In genomic region chr19:41796789-41797327, GRCm38 (mm10) we compare ENCODE assay signal across 19 mouse cellular contexts. TPM values are rescaled to one million over a fixed set of nuclear protein-coding genes. Genes with fewer than 3 reads are reported as not detected.
A peak's percentile ranks its signal among the peaks of the same experiment; 100 is the strongest.
DNase-seq lines count a peak whose midpoint lies in the region; ATAC-seq and TF ChIP-seq lines count a peak whose summit lies in the region.
"Had no signal": no experiment of that assay in that cellular context is flagged by ENCODE, and none has a peak within 500 bp of the region (broad histone marks: within the 10 kb centered on the region; RNA-seq: fewer than 3 reads in every experiment).

No protein-coding gene starts in this region.

- WGBS in heart, embryonic 10.5 days: 85% methylated on average over 12 of the region's 12 CpGs
- WGBS in midbrain, embryonic 11.5 days: 86% methylated on average over 12 of the region's 12 CpGs
- 85% methylated on average over 12 of the region's 12 CpGs for WGBS in midbrain, embryonic 14.5 days
- 45% methylated on average over 12 of the region's 12 CpGs for WGBS in embryonic facial prominence, embryonic 15.5 days
- 64% methylated on average over 12 of the region's 12 CpGs for WGBS in small intestine, adult 2 months

- no peak for TF ChIP-seq CTCF in small intestine, adult 2 months (IDR thresholded peaks at IDR 0.05; ENCODE audit: extremely low read depth, insufficient read length, insufficient replicate concordance, low read depth, low read length)

- H3K9me3 ChIP-seq in heart, embryonic 10.5 days: no peaks in the 10 kb centered on the region
- H3K9me3 ChIP-seq in midbrain, embryonic 11.5 days (ENCODE audit: control insufficient read depth, low read length): no peaks in the 10 kb centered on the region
- no peaks in the 10 kb centered on the region for H3K9me3 ChIP-seq in midbrain, embryonic 14.5 days (ENCODE audit: control insufficient read depth, low read length)
- H3K9me3 ChIP-seq in embryonic facial prominence, embryonic 15.5 days (replicated peaks): no peaks in the 10 kb centered on the region
- H3K9me3 ChIP-seq: limb, embryonic 12.5 days; midbrain, embryonic 15.5 days; neural tube, embryonic 12.5 days had no signal

- no peak overlapping the region for H3K4me2 ChIP-seq in midbrain, embryonic 11.5 days
- no peak overlapping the region for H3K4me2 ChIP-seq in midbrain, embryonic 14.5 days (ENCODE audit: low read length)
- H3K4me2 ChIP-seq in embryonic facial prominence, embryonic 15.5 days (replicated peaks): no peak overlapping the region
- H3K4me2 ChIP-seq: limb, embryonic 12.5 days; midbrain, embryonic 15.5 days; neural tube, embryonic 12.5 days had no signal

- ATAC-seq in midbrain, embryonic 11.5 days (ENCODE audit: low FRiP score): no peak
- no peak for ATAC-seq in midbrain, embryonic 14.5 days (ENCODE audit: low FRiP score, low TSS enrichment)
- ATAC-seq in embryonic facial prominence, embryonic 15.5 days (ENCODE audit: insufficient number of reproducible peaks, low FRiP score, low TSS enrichment, low read depth): no peak
- ATAC-seq: activated CD4-positive, CD25-positive, alpha-beta regulatory T cell, adult 4 months; hindbrain, embryonic 16.5 days; midbrain, embryonic 15.5 days had no signal

- peaks cover 15% of the 10 kb centered on the region for H3K4me1 ChIP-seq in heart, embryonic 10.5 days
- H3K4me1 ChIP-seq in midbrain, embryonic 11.5 days (ENCODE audit: control insufficient read depth, insufficient read depth, low read length): peaks cover 17% of the 10 kb centered on the region
- peaks cover 4% of the 10 kb centered on the region; the same call in 1 of the 2 replicates for H3K4me1 ChIP-seq in midbrain, embryonic 14.5 days (ENCODE audit: control insufficient read depth, insufficient read depth, low read length)
- H3K4me1 ChIP-seq in embryonic facial prominence, embryonic 15.5 days: peaks cover 27% of the 10 kb centered on the region
- H3K4me1 ChIP-seq in small intestine, adult 2 months (ENCODE audit: control insufficient read depth, insufficient read depth, insufficient read length, low read length): peaks cover 28% of the 10 kb centered on the region

- H3K27me3 ChIP-seq in heart, embryonic 10.5 days (ENCODE audit: insufficient read depth, poor library complexity, severe bottlenecking): no peaks in the 10 kb centered on the region
- no peaks in the 10 kb centered on the region for H3K27me3 ChIP-seq in midbrain, embryonic 11.5 days (ENCODE audit: control insufficient read depth, insufficient read depth, low read length)
- H3K27me3 ChIP-seq in midbrain, embryonic 14.5 days (ENCODE audit: control insufficient read depth, insufficient read depth, low read length): no peaks in the 10 kb centered on the region
- no peaks in the 10 kb centered on the region for H3K27me3 ChIP-seq in embryonic facial prominence, embryonic 15.5 days
- H3K27me3 ChIP-seq in small intestine, adult 2 months (ENCODE audit: control insufficient read depth, insufficient read depth, low read length): no peaks in the 10 kb centered on the region
- H3K27me3 ChIP-seq: CH12.LX; midbrain, embryonic 15.5 days; neural tube, embryonic 12.5 days had no signal

- no peak overlapping the region for H3K27ac ChIP-seq in heart, embryonic 10.5 days
- H3K27ac ChIP-seq in midbrain, embryonic 11.5 days (ENCODE audit: low read depth, low read length): no peak overlapping the region
- no peak overlapping the region for H3K27ac ChIP-seq in midbrain, embryonic 14.5 days (replicated peaks; ENCODE audit: low read depth, low read length)
- 0 out of 2 replicates have a peak overlapping the region, but pooled peaks have one; percentile 48 for H3K27ac ChIP-seq in embryonic facial prominence, embryonic 15.5 days (replicated peaks)
- peak overlapping the region; percentile 32 for H3K27ac ChIP-seq in small intestine, adult 2 months (ENCODE audit: insufficient read depth, low read depth, low read length)
- H3K27ac ChIP-seq: limb, embryonic 12.5 days; midbrain, embryonic 15.5 days; neural tube, embryonic 12.5 days had no signal

- H3K9ac ChIP-seq in midbrain, embryonic 11.5 days (ENCODE audit: low read length): no peak overlapping the region
- H3K9ac ChIP-seq in midbrain, embryonic 14.5 days (replicated peaks; ENCODE audit: low read length): no peak overlapping the region
- no peak overlapping the region for H3K9ac ChIP-seq in embryonic facial prominence, embryonic 15.5 days
- H3K9ac ChIP-seq: limb, embryonic 12.5 days; midbrain, embryonic 15.5 days; neural tube, embryonic 12.5 days had no signal

- TF ChIP-seq POLR2A in small intestine, adult 2 months (IDR thresholded peaks at IDR 0.05; ENCODE audit: low read depth, low read length): no peak

- H3K4me3 ChIP-seq in heart, embryonic 10.5 days: no peak overlapping the region
- H3K4me3 ChIP-seq in midbrain, embryonic 11.5 days (ENCODE audit: low read depth, low read length): no peak overlapping the region
- H3K4me3 ChIP-seq in midbrain, embryonic 14.5 days (replicated peaks; ENCODE audit: low read depth, low read length): no peak overlapping the region
- no peak overlapping the region for H3K4me3 ChIP-seq in embryonic facial prominence, embryonic 15.5 days (replicated peaks)
- no peak overlapping the region for H3K4me3 ChIP-seq in small intestine, adult 2 months (ENCODE audit: low read depth, low read length)
- H3K4me3 ChIP-seq: limb, embryonic 12.5 days; midbrain, embryonic 15.5 days; neural tube, embryonic 12.5 days had no signal

- peak; percentile 29 for DNase-seq in heart, adult 11 months
- DNase-seq in heart, embryonic 10.5 days (ENCODE audit: low spot score): no peak
- peak; percentile 73 for DNase-seq in midbrain, embryonic 11.5 days (ENCODE audit: low spot score, missing footprints)
- DNase-seq in midbrain, embryonic 14.5 days: no peak
- DNase-seq in layer of hippocampus, postnatal 14 days (ENCODE audit: low spot score in 2 of 2): no peak
- no peak for DNase-seq in left cerebral cortex, adult 11 months (ENCODE audit: low spot score)
- DNase-seq: cerebellum, adult 11 months; kidney, postnatal 10 days; layer of hippocampus, postnatal 36 days; lung, postnatal 14 days; spleen, adult 18-20 months had no signal

- H3K36me3 ChIP-seq in heart, embryonic 10.5 days: no peaks in the 10 kb centered on the region
- no peaks in the 10 kb centered on the region; the same call in 1 of the 2 replicates for H3K36me3 ChIP-seq in midbrain, embryonic 11.5 days (ENCODE audit: control insufficient read depth, insufficient read depth, low read length)
- no peaks in the 10 kb centered on the region for H3K36me3 ChIP-seq in midbrain, embryonic 14.5 days (ENCODE audit: control insufficient read depth, insufficient read depth, low read length)
- H3K36me3 ChIP-seq in embryonic facial prominence, embryonic 15.5 days: no peaks in the 10 kb centered on the region
- no peaks in the 10 kb centered on the region for H3K36me3 ChIP-seq in small intestine, adult 2 months (ENCODE audit: control insufficient read depth, insufficient read depth, low read length)
- H3K36me3 ChIP-seq: midbrain, embryonic 15.5 days; neural tube, embryonic 12.5 days had no signal

RNA-seq across cellular contexts. Expression of gene Arhgap19, which starts 5.0 kb away (rescaled TPM):
- polyA plus RNA-seq in heart, embryonic 10.5 days (2016; fragmentation: Nextera tagmentation; extraction: Ambion mirVana): 23.6 and 29.5 TPM in 2 replicates
- polyA plus RNA-seq in midbrain, embryonic 11.5 days (2014; fragmentation: Nextera tagmentation; extraction: Ambion mirVana): 36.6 and 38.8 TPM in 2 replicates
- 4.7 and 8.5 TPM in 2 replicates for polyA plus RNA-seq in midbrain, embryonic 14.5 days (2014; fragmentation: Nextera tagmentation; extraction: Ambion mirVana)
- 17.3 and 17.5 TPM in 2 replicates for polyA plus RNA-seq in embryonic facial prominence, embryonic 15.5 days (2015; fragmentation: Nextera tagmentation; extraction: Ambion mirVana)
- polyA plus RNA-seq in small intestine, adult 2 months (2012; rRNA removed): 0.71 and 2.1 TPM in 2 replicates
- total RNA-seq in layer of hippocampus, postnatal 14 days (2021): 1 to 10 TPM; 3.5 to 4.1 TPM

RNA-seq across cellular contexts. Expression of gene Frat1, which starts 32.9 kb away (rescaled TPM):
- polyA plus RNA-seq in heart, embryonic 10.5 days (2016; fragmentation: Nextera tagmentation; extraction: Ambion mirVana): 3.2 and 6.6 TPM in 2 replicates
- 9.7 and 10.1 TPM in 2 replicates for polyA plus RNA-seq in midbrain, embryonic 11.5 days (2014; fragmentation: Nextera tagmentation; extraction: Ambion mirVana)
- polyA plus RNA-seq in midbrain, embryonic 14.5 days (2014; fragmentation: Nextera tagmentation; extraction: Ambion mirVana): 30.6 and 32.7 TPM in 2 replicates
- 6.6 and 7.0 TPM in 2 replicates for polyA plus RNA-seq in embryonic facial prominence, embryonic 15.5 days (2015; fragmentation: Nextera tagmentation; extraction: Ambion mirVana)
- 8.1 and 29.1 TPM in 2 replicates for polyA plus RNA-seq in small intestine, adult 2 months (2012; rRNA removed)
- total RNA-seq in layer of hippocampus, postnatal 14 days (2021): 10 to 100 TPM; 19.7 to 20.6 TPM

RNA-seq across cellular contexts. Expression of gene Frat2, which starts 51.1 kb away (rescaled TPM):
- 1.6 and 4.0 TPM in 2 replicates for polyA plus RNA-seq in heart, embryonic 10.5 days (2016; fragmentation: Nextera tagmentation; extraction: Ambion mirVana)
- 6.6 and 7.2 TPM in 2 replicates for polyA plus RNA-seq in midbrain, embryonic 11.5 days (2014; fragmentation: Nextera tagmentation; extraction: Ambion mirVana)
- 5.6 and 7.3 TPM in 2 replicates for polyA plus RNA-seq in midbrain, embryonic 14.5 days (2014; fragmentation: Nextera tagmentation; extraction: Ambion mirVana)
- polyA plus RNA-seq in embryonic facial prominence, embryonic 15.5 days (2015; fragmentation: Nextera tagmentation; extraction: Ambion mirVana): 5.6 and 7.1 TPM in 2 replicates
- 13.7 and 62.2 TPM in 2 replicates for polyA plus RNA-seq in small intestine, adult 2 months (2012; rRNA removed)
- total RNA-seq in layer of hippocampus, postnatal 14 days (2021): 10 to 100 TPM; 18.2 to 20.9 TPM

RNA-seq across cellular contexts. Expression of gene Slit1, which starts 53.4 kb away (rescaled TPM):
- 0.21 and 0.87 TPM in 2 replicates for polyA plus RNA-seq in heart, embryonic 10.5 days (2016; fragmentation: Nextera tagmentation; extraction: Ambion mirVana)
- 8.8 and 10.2 TPM in 2 replicates for polyA plus RNA-seq in midbrain, embryonic 11.5 days (2014; fragmentation: Nextera tagmentation; extraction: Ambion mirVana)
- polyA plus RNA-seq in midbrain, embryonic 14.5 days (2014; fragmentation: Nextera tagmentation; extraction: Ambion mirVana): 20.6 and 27.9 TPM in 2 replicates
- polyA plus RNA-seq in embryonic facial prominence, embryonic 15.5 days (2015; fragmentation: Nextera tagmentation; extraction: Ambion mirVana): 0.64 and 1.1 TPM in 2 replicates
- 0.27 and 0.94 TPM in 2 replicates for polyA plus RNA-seq in small intestine, adult 2 months (2012; rRNA removed)
- total RNA-seq in layer of hippocampus, postnatal 14 days (2021): 100 to 1,000 TPM; 143 to 146 TPM

Comparison
In these comparisons a context has a peak if more than half of its experiments do, and no peak if none do; other contexts are left out.
1. DNase-seq: peak in heart, adult 11 months (single experiment) and midbrain, embryonic 11.5 days (single experiment); none in heart, embryonic 10.5 days (single experiment), midbrain, embryonic 14.5 days (single experiment), layer of hippocampus, postnatal 14 days (0 of 2) and left cerebral cortex, adult 11 months (single experiment).
2. H3K27ac ChIP-seq: peak in embryonic facial prominence, embryonic 15.5 days (single experiment) and small intestine, adult 2 months (single experiment); none in heart, embryonic 10.5 days (single experiment), midbrain, embryonic 11.5 days (single experiment) and midbrain, embryonic 14.5 days (single experiment).